Mouse (Mus musculus) left cerebral cortex, postnatal 14 days (tissue): ENCODE measurements around the gene Pum1. TPM values are rescaled to one million over a fixed set of nuclear protein-coding genes. Genes with fewer than 3 reads are reported as not detected.
"Not testable (repeated sequence)": the region's sequence is repeated elsewhere in the genome, so short reads cannot be mapped to it uniquely, and the experiment has no call there.

Experiments used
- DNase-seq, 2 experiments: peaks; one replicate each; pipeline ENCODE4 v3.0.0; 2021 to 2022; ENCODE audit warnings: low spot score in 2 of 2, mixed read lengths in 1 of 2
- intact Hi-C: fragments of 180-260 bp; cut with DNase I; formaldehyde crosslinking; loops from one replicate; pipeline ENCODE4 v1.15.1; 2025
- total RNA-seq, 2 experiments: library from RNA; stranded (reverse); gene quantifications; 2 replicates each; pipeline ENCODE4 v1.2.3; 2021

Pum1 gene
- total RNA-seq, 2 experiments from 2014 or later: 111 TPM

DNA sequence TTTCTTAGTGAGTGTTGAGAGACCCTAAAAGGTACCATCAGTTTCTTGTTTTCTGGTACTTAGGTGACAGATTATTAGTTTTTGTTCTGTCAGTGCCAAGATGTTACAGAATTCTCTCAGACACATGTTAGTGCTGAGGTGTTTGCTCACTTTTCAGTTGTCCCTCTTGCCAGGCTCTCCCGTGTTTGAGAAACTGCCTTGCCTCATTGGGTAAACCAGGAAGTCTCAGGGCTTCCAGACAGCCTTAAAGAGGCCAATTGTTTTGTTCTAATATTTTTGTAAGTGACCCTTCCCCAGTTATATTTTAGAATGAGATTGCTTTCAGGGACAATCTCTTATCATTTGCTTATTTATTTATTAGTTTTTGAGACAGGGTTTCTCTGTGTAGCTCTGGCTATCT lies 2.1 kb downstream of the Pum1 start:
- no peak for DNase-seq
- intact Hi-C loops: no loop called here

DNA sequence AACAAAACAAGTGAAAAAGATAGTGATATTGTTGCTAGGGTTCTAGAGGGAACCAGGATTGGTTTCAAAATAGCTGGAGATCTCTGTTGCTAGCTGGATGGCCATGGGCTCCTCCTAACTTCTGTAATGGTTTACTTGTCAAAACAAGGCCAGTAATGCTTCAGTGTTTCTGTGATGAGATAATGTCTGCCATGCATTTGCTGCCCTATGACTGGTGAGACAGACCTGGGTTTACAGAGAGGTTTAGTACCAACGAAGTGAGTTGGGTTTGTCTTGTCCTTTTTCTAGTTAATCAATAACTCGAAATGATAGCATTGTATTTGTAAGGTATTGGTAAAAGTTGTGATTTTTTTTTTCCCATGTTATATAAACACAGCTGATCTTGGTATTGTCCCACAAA lies 4.6 kb downstream of the Pum1 start:
- intact Hi-C loops: no loop called here
- DNase-seq: no peak

DNA sequence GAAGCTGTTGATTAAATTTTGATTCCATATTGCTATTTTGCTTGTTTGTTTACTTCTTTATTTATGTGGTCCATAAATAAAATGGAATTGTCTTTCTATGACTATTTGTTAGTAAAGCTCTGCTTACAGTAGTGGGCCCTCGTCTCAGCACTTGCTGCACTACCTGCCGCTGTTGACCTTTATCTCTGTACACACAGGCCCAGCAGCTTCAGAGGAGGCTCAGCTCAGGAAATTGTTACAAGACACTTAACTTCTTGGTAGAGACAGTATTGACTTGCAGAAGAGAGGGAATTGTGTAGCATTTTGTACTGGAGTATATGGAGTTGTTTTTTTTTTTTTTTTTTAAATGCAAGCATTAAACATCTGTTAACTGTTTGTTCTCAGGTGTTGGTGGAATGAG lies 5.4 kb downstream of the Pum1 start:
- intact Hi-C loops: no loop called here
- DNase-seq: no peak

DNA sequence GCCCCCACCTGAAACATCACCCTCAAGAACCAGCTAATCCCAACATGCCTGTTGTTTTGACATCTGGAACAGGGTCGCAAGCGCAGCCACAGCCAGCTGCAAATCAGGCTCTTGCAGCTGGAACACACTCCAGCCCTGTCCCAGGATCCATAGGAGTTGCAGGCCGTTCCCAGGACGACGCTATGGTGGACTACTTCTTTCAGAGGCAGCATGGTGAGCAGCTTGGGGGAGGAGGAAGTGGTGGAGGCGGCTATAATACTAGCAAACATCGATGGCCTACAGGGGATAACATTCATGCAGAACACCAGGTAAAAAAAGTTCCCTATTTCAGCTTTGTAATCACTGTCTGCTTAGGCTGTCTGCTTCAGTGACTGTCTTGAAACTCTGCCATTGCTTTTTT lies 5.9 kb downstream of the Pum1 start:
- intact Hi-C loops: no loop called here
- no peak for DNase-seq

DNA sequence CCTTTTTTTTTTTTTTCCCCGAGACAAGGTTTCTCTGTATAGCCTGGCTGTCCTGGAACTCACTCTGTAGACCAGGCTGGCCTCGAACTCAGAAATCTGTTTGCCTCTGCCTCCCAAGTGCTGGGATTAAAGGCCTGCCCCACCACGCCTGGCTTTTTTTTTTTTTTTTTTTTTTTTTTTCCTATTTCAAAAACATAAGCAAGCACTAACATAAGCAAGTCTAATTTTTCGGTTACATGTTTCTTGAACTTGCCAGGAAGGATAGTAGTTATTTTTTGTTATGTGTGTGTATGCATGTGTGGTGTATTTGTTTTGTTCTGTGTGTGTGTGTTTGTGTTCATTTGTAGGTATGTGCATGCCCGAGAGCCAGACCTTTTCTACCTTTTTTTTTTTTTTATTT lies 6.9 kb downstream of the Pum1 start:
- intact Hi-C loops, DNase-seq: not testable (repeated sequence)

DNA sequence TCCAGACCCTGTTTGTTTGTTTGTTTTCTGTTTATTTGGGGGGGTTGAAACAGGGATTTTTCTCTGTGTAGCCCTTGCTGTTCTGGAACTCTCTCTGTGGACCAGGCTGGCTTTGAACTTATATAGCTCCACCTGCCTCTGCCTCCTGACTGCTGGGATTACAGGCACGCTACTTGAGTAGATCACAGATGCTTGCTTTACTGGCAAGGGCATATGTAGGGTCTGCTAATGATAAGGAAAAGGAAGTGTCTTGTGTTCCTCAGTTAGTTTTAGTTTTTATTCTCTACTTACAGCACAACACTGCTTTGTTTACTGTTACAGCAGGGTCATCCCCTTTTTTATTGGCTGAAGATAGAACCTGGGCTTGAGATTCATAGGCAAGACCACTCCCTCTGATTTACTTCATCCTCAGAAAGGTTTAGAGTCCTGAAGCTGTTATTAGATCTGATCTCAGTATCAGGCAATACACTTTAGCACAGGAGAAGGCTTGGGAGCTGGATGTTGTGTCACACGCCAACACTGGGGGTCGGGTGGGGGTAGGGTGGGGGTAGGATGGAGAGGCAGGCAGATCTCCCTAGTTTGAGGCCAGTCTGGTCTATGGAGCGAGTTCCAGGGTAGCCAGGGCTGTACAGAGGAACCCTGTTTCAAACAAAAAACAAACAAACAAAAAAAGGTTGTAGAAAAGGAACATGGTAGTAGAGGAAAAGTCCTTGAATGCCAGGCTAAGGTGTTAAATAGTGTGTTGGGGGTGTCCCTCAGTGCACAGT lies 8.1 kb downstream of the Pum1 start:
- DNase-seq: no peak
- intact Hi-C loops: no loop called here

DNA sequence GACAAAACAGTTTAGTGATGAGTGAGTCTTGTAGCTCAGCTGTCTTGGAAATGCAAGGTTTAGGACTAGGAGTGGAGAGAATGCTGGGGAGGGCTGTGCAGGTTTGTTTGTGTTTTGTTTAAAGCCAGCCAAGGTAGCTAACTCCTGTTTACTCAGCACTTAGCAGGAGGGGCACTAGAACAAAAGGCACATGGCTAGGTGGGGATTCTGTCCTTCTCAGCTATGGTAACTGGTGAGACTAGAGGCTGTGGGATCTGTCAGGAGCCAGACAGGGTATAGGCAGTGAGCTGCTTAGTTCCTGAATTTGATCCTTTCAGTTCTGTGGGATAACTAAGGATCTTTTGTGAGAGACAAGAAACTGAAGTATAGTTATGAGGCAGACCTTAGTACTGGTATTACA lies 9.0 kb downstream of the Pum1 start:
- intact Hi-C loops: no loop called here
- no peak for DNase-seq

DNA sequence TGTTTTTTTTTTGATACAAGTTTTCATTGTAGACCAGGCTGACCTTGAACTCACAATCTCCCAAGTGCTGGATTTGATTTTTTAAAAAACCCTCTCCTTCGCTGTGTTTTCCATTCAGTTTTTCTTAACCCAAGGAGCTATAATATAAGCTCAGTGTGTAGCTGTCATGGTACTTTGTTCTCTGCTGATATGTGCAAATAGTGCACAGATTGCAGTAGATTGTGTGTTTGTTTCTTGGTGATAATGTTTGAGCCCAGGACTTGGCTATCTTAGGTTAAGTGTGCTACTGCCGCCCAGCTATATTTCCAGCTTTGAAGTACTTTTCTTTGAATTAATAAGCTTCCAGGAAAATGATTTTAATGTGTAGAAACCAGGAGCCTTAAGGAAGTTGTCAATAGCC lies 13.6 kb downstream of the Pum1 start:
- no peak for DNase-seq
- intact Hi-C loops: no loop called here

DNA sequence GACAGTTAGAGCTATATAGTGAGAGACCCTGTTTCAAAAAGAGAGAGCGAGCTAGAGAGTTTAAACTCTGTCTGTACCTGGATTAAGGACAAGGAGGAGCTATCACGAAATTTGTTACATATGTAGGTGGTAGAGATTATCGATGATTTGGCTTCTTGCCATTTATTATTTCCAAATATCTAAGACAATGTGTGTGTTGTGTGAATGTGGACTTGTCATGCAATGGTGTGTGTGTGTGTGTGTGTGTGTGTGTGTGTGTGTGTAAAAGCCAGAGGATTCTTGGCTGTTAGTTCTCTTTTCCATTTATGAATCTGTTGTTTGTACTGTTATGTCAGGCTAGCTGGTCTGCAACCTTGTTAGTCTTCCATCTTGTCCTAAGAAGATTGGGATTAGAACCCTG lies 15.0 kb downstream of the Pum1 start:
- DNase-seq: no peak
- intact Hi-C loops: no loop called here

DNA sequence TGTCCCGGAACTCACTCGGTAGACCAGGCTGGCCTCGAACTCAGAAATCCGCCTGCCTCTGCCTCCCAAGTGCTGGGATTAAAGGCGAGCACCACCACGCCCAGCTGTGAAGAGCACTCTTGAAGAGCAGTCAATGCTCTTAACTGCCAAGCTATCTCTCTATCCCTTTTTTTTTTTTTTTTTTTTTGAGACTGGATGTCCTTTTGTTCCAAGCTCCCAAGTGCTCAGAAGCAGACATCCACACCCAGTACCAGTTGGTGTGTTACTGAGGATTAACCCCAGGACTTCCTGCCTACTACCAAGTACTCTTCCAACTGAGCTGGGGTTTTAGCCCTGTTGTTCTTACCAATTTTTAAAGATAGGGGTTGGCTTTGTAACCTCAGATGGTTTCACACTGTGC lies 17.6 kb downstream of the Pum1 start:
- no peak for DNase-seq
- intact Hi-C loops: no loop called here

DNA sequence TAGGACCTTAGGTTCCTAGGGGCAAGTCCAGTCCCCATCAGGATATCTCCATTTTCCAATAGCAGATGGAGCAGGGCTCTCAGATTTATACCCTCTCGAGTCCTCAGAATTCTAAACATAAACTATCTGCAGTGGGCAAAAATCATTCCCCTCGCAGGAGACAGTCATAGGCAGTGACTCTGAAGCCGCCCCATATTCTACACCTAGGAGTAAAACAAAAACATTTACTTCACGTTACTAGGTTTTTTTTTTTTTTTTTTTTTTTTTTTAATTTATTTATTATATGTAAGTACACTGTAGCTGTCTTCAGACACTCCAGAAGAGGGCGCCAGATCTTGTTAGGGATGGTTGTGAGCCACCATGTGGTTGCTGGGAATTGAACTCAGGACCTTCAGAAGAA lies 19.9 kb downstream of the Pum1 start:
- DNase-seq, intact Hi-C loops: not testable (repeated sequence)

DNA sequence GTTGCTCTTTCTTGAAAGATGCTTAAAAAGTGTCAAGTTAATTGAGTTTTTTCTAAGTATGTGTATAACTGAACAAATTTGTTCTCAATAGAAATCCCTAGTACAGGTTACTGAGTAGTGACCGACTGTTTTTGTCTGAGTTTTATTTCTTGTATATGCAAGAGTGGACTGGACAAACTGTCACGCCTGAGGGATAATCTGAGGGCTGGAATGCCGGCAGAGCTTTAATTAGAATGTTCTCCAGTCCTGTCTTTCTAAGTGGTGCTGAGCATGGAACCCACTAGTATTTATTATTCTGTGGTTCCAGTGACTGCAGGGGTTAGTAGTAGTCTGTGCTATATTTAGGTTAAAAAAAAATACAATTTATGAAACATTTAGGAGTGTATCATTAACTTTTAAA lies 30.8 kb downstream of the Pum1 start:
- DNase-seq: no peak
- intact Hi-C loops: no loop called here

DNA sequence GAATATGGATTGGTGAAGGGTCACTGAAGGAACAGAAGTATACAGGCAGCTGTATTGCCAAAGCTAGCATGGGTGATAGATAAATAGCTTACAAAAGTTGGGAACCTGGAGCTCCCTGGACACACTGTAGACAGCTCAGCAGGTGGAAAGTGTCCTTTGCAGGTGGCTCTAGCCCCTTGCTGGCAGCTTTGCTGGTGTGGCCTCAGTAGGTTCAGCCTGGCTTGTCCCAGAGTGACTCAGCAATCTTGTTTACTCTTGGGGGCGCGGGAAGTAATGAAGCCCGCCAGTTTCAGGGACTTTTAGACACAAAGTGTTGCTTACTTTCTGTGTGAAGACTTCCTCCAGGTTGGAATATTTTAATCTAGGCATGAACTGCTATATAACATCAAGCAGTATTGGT lies 31.9 kb downstream of the Pum1 start:
- DNase-seq: no peak
- intact Hi-C loops: no loop called here

DNA sequence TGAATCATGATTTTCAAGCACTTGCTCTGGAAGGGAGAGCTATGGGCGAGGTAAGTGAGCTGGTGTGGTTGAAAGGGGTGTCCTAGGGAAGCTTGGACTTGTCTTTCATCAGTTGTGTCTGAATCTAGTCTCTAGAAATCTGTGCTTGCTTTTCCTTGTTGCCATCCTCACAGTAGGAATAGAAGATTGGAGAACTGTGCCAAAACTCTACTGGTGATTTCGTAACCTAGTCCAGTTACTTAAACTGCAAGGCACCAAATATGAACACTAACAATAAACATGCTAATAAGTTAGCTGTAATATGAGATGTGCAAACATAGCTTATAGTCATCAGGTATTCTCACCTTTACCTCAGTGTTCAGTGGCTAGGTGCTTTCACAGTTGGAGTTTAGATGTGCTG lies 37.9 kb downstream of the Pum1 start:
- no peak for DNase-seq

DNA sequence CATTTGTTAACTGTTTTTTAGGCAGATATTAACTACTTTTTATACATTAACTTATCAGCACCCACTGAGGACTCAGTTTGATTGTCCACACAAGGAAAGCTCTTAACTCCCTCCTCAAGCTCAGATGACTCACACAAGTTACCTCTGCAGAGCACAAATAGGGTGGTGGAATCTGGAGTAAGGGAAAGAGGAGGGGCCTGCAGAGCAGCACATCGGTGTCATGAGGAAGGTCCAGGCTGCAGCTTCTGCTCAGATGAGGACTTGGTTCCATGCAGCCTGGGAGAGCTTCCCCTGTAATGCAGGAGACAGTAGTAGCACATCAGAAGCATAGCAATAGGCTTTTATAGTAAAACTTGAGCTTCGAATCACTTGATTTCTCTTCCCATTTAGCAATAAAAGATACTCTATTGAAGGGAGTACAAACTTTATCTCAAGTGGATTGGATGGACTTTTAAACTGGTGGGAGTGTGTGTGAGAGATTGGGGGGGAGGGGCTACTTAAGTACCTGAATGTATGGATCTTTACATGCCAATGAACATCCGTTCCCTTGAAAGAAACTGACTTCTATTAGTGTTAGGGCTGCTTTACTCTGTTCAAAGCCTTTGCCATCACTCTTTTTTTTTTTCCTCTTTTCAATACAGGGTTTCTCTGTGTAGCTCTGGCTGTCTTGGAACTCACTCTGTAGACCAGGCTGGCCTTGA lies 39.9 kb downstream of the Pum1 start:
- DNase-seq: no peak
- intact Hi-C loops: no loop called here

More for the DNA sequence above, 37.9 kb downstream of the Pum1 start:
- intact Hi-C loops: no loop called here

DNA sequence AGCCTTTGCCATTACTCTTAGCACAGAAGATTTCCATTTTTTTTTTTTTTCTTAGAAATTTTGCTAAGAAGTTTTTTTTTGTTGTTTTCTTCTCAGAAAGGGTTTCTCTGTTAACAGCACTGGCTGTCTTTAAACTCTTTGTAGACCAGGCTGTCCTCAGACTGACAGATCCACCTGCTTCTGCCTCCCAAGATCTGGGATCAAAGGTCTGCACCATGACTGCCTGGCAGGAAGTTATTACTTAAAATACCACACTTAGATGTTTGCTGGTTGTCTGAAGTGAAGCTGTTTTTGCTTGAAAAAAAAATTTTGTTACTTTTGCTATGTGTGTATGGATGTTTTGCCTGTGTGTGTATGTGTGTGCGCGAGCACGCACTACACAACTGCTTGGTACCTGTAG lies 40.5 kb downstream of the Pum1 start:
- intact Hi-C loops: no loop called here

DNA sequence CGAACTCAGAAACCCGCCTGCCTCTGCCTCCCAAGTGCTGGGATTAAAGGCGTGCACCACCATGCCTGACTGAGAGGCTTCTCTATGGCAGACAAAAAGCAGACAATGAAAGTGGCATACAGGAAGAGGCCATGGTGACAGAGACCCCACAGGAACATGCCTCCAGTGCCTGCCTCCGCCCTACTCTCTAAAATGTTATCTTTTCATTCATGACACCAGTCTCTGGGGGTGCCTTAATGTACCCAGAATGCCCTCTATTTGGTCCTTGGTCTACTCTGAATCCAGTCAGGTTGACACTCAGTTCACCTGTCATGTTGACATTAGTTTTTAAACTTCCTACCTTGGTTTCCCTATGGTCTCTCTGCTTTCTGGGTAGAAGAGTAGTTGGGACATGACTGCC lies 41.5 kb downstream of the Pum1 start:
- no peak for DNase-seq
- intact Hi-C loops: no loop called here

More for the DNA sequence above, 40.5 kb downstream of the Pum1 start:
- no peak for DNase-seq

DNA sequence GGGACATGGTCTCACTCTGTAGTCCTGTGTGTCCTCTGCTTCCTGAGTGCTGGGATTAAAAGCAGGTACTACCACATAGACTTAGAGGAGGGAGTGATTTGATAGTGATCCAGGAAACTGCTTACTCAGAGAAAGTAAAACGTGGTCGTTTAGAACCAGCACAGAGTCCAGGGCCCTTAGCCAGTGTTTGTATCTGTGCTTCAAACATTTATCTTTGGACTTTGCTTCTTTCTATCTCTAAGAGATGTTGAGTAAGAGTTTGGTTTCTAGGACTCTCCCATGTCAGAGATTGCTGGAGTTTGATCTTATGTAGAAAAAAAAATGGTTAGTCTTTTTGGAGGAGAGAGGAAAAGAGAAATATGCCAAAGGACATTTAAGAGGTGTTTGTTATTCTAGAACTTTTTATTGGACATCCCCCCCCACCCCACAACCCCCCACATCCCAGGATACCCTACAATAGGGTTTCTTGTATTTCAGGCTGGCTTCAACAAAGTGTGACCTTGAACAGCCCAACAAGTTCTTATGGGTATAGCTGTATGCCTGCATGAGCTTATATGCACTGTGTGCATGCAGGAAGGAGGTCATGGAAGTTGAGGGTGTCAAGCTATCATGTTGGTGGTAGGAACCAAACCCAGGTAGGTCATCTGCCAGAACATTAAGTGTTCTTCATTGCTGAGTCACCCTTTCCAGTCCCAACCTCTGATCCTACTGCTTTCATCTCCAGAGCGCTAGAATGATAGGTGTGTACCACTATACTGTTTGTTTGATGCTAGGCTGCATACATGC lies 43.3 kb downstream of the Pum1 start:
- no peak for DNase-seq
- intact Hi-C loops: no loop called here

DNA sequence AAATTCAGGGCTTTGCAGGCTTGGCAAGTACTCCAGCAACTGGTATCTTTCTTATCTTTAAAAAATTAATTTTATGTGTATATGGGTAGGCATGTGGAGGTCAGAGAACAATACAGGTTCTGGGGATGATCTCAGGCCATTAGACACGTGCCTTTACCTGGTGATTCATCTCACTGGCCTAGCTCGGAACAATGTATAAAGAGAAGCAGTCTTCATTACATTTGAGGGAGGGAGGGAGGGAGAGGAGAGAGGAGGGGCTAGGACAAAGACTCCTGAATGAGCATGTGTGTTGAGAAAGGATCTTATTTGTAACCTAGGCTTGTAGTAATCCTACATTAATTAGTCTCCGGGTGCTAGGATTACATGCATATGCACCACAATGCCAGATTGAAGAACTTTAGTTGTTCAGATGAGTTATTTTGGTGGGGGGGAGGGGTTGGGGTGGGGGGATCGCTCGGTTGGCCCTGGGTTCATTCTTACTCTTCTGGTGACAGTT lies 48.3 kb downstream of the Pum1 start:
- no peak for DNase-seq
- intact Hi-C loops: no loop called here

DNA sequence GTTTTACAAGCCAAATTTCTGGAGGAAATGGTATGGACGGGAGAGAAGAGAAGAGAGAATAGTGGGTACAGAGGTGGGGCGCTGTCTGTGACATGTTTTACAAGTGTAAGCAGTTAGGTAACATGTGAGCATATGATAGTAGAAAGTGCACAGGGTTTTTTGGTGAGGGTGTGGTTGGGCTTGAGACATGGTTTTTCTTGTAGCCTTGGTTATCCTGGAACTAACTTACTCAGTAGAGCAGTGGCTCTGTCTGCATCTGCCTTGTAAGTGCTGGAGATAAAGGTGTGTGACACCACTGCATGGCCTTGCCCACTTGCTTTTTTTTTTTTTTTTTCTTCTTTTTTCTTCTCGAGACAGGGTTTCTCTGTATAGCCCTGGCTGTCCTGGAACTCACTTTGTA lies 49.2 kb downstream of the Pum1 start:
- no peak for DNase-seq
- intact Hi-C loops: no loop called here
